Mouse (Mus musculus): Measurements from ENCODE around the gene Taar9. TPM values are rescaled to one million over a fixed set of nuclear protein-coding genes. Genes with fewer than 3 reads are reported as not detected.
A peak's percentile ranks its signal among the peaks of the same experiment; 100 is the strongest.
"Not testable (repeated sequence)": the region's sequence is repeated elsewhere in the genome, so short reads cannot be mapped to it uniquely, and the experiment has no call there.

Gene Taar9
- polyA plus RNA-seq, 1 experiment from 2014 or later = not detected

DNA sequence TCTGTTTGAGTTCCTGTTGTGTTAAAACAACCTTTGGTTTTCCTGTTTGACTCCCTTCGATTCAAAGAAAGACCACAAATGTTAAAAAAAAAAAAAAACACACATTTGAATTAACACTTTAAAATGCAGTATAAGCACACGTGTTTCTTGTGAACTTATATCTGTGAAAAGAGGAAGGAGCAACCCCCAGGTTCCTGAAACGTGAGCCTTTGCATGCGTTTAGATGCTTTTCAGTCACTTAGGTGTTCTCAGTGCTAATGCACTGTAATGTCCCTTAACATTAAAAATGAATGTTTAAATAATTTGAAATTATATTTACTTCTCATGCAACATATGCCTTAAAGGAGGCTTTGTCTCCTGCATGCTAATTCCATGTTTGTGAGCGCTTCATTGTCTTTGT is 1.6 kb downstream of the Taar9 start:
- H3K27ac ChIP-seq (ENCODE audit: low read depth, low read length) = no peak overlapping the region
- WGBS = 36% methylated on average over 5 of the region's 5 CpGs

DNA sequence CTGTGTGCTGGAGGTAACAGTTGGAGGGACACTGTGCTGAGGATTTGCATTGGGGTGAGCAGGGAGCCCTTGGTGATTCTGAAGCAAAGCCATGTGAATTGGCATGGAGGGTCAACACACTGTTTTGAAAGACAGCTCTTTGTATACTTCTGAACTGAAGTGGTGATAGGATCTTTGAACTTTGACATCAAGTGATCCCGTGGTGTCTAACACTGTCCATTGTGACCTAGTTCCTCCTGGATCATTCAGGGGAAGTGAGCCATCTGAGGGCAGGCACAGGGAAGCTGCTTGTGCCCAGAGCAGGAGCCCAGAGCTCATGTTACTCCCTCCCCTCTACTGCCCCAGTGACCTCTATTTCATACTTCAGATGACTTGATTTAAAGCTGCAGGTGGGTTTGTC is 6.0 kb downstream of the Taar9 start:
- not testable (repeated sequence) for H3K9me3 ChIP-seq (ENCODE audit: control insufficient read depth); H3K27me3 ChIP-seq (replicated peaks; ENCODE audit: control insufficient read depth, insufficient read depth, low read length); H3K4me3 ChIP-seq (ENCODE audit: low read depth, low read length); ATAC-seq; H3K4me1 ChIP-seq (replicated peaks; ENCODE audit: control insufficient read depth, insufficient read depth, low read length); H3K4me2 ChIP-seq (replicated peaks; ENCODE audit: low read depth); H3K36me3 ChIP-seq (ENCODE audit: control insufficient read depth, insufficient read depth); H3K27ac ChIP-seq (ENCODE audit: low read depth, low read length); H3K9ac ChIP-seq (ENCODE audit: low read depth, low read length)
- WGBS = 4% methylated on average over 1 of the region's 1 CpGs

More for the DNA sequence above, 1.6 kb downstream of the Taar9 start:
- Histone ChIP-seq H3K4me2 (replicated peaks; ENCODE audit: low read depth) (no peak overlapping the region), H3K4me3 (ENCODE audit: low read depth, low read length) (no peak overlapping the region), H3K9ac (ENCODE audit: low read depth, low read length) (no peak overlapping the region), H3K27me3 (replicated peaks; ENCODE audit: control insufficient read depth, insufficient read depth, low read length) (no peaks in the 10 kb centered on the region), H3K9me3 (ENCODE audit: control insufficient read depth) (no peaks in the 10 kb centered on the region), H3K4me1 (replicated peaks; ENCODE audit: control insufficient read depth, insufficient read depth, low read length) (0 out of 2 replicates have a peak, but pooled peaks cover 3% of the 10 kb centered on the region), H3K36me3 (ENCODE audit: control insufficient read depth, insufficient read depth) (no peaks in the 10 kb centered on the region)
- no peak for ATAC-seq
- TF ChIP-seq CTCF (IDR thresholded peaks at IDR 0.05; ENCODE audit: low read depth) = no peak

DNA sequence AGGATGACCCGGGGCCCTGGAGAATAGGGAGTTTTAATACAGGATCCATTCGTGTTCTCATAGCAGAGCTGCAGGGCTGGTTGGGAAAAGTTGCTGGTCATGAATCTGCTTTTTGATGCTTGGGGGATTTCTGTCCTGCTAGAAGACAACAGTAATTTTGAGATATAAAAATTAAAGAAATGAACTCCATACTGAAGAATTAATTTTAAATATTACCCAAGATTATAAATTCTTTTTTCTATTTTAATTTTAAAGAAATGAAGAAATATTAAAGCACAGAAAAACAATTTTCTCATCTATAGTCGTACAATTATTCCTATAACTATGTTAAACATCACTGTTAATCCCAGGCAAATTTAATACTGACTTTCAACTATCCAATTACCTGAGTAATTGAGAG is 7.5 kb downstream of the Taar9 start, which contains the start of gene Taar8c:
TSS of gene Taar8c (minus strand) at position 101 of the 400 bp plus-strand sequence.
- not testable (repeated sequence) for H3K4me1 ChIP-seq (replicated peaks; ENCODE audit: control insufficient read depth, insufficient read depth, low read length); H3K9ac ChIP-seq (ENCODE audit: low read depth, low read length); H3K4me2 ChIP-seq (replicated peaks; ENCODE audit: low read depth); H3K27me3 ChIP-seq (replicated peaks; ENCODE audit: control insufficient read depth, insufficient read depth, low read length); H3K9me3 ChIP-seq (ENCODE audit: control insufficient read depth); ATAC-seq; H3K36me3 ChIP-seq (ENCODE audit: control insufficient read depth, insufficient read depth); H3K4me3 ChIP-seq (ENCODE audit: low read depth, low read length); H3K27ac ChIP-seq (ENCODE audit: low read depth, low read length)
- WGBS = 88% methylated on average over 1 of the region's 3 CpGs

DNA sequence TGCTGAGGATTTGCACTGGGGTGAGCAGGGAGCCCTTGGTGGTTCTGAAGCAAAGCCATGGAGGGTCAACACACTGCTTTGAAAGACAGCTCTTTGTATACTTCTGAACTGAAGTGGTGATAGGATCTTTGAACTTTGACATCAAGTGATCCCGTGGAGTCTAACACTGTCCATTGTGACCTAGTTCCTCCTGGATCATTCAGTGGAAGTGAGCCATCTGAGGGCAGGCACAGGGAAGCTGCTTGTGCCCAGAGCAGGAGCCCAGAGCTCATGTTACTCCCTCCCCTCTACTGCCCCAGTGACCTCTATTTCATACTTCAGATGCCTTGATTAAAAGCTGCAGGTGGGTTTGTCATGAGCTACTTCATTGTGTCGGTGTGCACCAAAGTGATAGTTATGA is 12.3 kb downstream of the Taar9 start:
- 40% methylated on average over 2 of the region's 2 CpGs for WGBS
- H3K9me3 ChIP-seq (ENCODE audit: control insufficient read depth); H3K27ac ChIP-seq (ENCODE audit: low read depth, low read length); H3K4me1 ChIP-seq (replicated peaks; ENCODE audit: control insufficient read depth, insufficient read depth, low read length); H3K4me3 ChIP-seq (ENCODE audit: low read depth, low read length); H3K27me3 ChIP-seq (replicated peaks; ENCODE audit: control insufficient read depth, insufficient read depth, low read length); H3K36me3 ChIP-seq (ENCODE audit: control insufficient read depth, insufficient read depth); H3K9ac ChIP-seq (ENCODE audit: low read depth, low read length); H3K4me2 ChIP-seq (replicated peaks; ENCODE audit: low read depth): not testable (repeated sequence)
- ATAC-seq = peak; percentile 36; the same call in 1 of the 2 replicates

DNA sequence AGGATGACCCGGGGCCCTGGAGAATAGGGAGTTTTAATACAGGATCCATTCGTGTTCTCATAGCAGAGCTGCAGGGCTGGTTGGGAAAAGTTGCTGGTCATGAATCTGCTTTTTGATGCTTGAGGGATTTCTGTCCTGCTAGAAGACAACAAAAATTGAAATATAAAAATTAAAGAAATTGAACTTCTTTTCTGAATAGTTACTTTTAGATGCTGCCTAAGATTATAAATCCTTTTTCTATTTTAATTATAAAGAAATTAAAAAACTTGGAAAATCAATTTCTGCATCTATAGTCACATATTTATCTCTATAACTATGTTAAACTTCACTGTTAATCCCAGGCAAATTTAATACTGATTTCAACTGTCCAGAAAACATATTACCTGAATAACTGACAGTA is 17.1 kb downstream of the Taar9 start, which contains the start of gene Taar8b:
TSS of gene Taar8b (minus strand) at position 101 of the 400 bp plus-strand sequence.
- H3K9ac ChIP-seq (ENCODE audit: low read depth, low read length) = no peak within 1 kb of the TSS
- no peak for TF ChIP-seq CTCF (IDR thresholded peaks at IDR 0.05; ENCODE audit: low read depth)
- no peaks in the 10 kb centered on the region for H3K9me3 ChIP-seq (ENCODE audit: control insufficient read depth)
- H3K4me2 ChIP-seq (replicated peaks; ENCODE audit: low read depth) = no peak within 1 kb of the TSS
- H3K4me1 ChIP-seq (replicated peaks; ENCODE audit: control insufficient read depth, insufficient read depth, low read length) = no peaks in the 10 kb centered on the region
- ATAC-seq = no peak
- no peak within 1 kb of the TSS for H3K4me3 ChIP-seq (ENCODE audit: low read depth, low read length)
- no peak within 1 kb of the TSS for H3K27ac ChIP-seq (ENCODE audit: low read depth, low read length)
- H3K36me3 ChIP-seq (ENCODE audit: control insufficient read depth, insufficient read depth) = no peaks in the 10 kb centered on the region
- WGBS = 65% methylated on average over 2 of the region's 2 CpGs
- H3K27me3 ChIP-seq (replicated peaks; ENCODE audit: control insufficient read depth, insufficient read depth, low read length) = no peaks in the 10 kb centered on the region

DNA sequence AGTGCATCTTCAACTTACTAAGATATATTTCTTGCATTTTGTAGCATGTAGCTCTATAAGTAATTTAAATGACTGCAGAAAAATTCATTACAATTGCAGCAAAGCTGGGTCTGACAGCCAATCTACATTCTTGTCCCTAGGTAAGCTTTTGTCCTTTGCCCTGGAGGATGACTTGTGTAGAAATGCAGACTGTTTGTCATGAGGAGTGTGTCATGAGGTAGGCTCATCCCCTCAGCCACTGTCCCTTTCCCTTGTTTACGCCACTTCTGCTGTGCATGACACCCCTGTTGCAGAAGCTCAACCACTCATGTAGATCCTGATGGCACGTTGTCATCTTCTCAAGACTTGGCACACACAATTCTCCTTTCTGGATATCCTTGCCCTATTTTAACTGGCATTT is 22.2 kb downstream of the Taar9 start:
- H3K4me2 ChIP-seq (replicated peaks; ENCODE audit: low read depth) = no peak overlapping the region
- no peak overlapping the region for H3K27ac ChIP-seq (ENCODE audit: low read depth, low read length)
- WGBS = 71% methylated on average over 2 of the region's 2 CpGs

DNA sequence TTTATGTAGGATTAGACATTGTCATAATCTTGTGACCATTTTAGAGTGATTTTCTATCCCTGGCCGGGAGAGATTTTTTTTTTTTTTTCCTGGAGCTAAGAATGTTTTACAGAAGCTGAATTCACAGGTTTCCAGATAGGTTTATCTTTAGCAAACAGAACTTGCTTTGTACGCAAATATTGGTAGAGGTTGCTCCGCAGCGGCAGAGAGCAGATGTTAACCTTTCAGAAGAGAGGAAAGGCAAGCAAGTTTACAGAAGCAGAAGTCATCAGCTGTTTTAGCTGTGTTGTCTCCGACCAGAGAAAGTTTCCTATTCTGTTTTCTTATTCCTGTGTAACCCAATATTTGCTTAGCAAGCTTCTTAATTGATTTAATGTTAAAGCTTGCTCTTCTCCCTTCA is 22.8 kb downstream of the Taar9 start:
- Histone ChIP-seq H3K9me3 (ENCODE audit: control insufficient read depth) (no peaks in the 10 kb centered on the region), H3K27ac (ENCODE audit: low read depth, low read length) (no peak overlapping the region; the same call in 1 of the 2 replicates), H3K27me3 (replicated peaks; ENCODE audit: control insufficient read depth, insufficient read depth, low read length) (no peaks in the 10 kb centered on the region), H3K36me3 (ENCODE audit: control insufficient read depth, insufficient read depth) (no peaks in the 10 kb centered on the region), H3K4me3 (ENCODE audit: low read depth, low read length) (no peak overlapping the region), H3K4me1 (replicated peaks; ENCODE audit: control insufficient read depth, insufficient read depth, low read length) (no peaks in the 10 kb centered on the region), H3K4me2 (replicated peaks; ENCODE audit: low read depth) (no peak overlapping the region), H3K9ac (ENCODE audit: low read depth, low read length) (no peak overlapping the region)
- TF ChIP-seq CTCF (IDR thresholded peaks at IDR 0.05; ENCODE audit: low read depth) = no peak
- 17% methylated on average over 5 of the region's 5 CpGs for WGBS
- ATAC-seq = no peak

More for the DNA sequence above, 22.2 kb downstream of the Taar9 start:
- no peak for ATAC-seq
- Histone ChIP-seq H3K36me3 (ENCODE audit: control insufficient read depth, insufficient read depth) (no peaks in the 10 kb centered on the region), H3K9me3 (ENCODE audit: control insufficient read depth) (no peaks in the 10 kb centered on the region), H3K9ac (ENCODE audit: low read depth, low read length) (no peak overlapping the region), H3K27me3 (replicated peaks; ENCODE audit: control insufficient read depth, insufficient read depth, low read length) (no peaks in the 10 kb centered on the region), H3K4me3 (ENCODE audit: low read depth, low read length) (no peak overlapping the region), H3K4me1 (replicated peaks; ENCODE audit: control insufficient read depth, insufficient read depth, low read length) (no peaks in the 10 kb centered on the region)
- no peak for TF ChIP-seq CTCF (IDR thresholded peaks at IDR 0.05; ENCODE audit: low read depth)
